Mouse (Mus musculus): ENCODE measurements at regions not wholly inside any gene's neighbourhood (a gene's known extent, or its start where the extent isn't known, plus 50 kb on each side); places are given as distances from the start of the nearest gene placed in this dataset.

DNA sequence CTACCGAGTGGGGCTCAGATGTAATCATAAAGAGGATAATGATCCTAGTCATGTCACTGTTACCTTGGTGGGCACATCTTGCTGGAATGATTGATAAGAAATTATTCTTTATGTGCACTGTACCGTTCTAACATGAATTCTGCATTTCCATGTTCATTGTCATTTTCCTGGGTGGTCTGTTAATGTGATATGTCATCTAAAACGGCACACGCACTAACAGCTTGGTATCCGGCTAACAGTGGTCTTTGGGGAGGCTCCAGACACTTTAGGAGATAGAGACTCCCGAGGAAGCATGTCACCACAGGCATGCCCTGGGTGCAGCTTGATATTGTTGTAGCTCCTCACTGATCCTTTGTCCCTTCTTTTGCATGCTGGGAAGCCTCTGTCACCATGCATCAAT is 1096.1 kb downstream of the Car8 start:
- no peak for DNase-seq (ENCODE audit: low read depth)

DNA sequence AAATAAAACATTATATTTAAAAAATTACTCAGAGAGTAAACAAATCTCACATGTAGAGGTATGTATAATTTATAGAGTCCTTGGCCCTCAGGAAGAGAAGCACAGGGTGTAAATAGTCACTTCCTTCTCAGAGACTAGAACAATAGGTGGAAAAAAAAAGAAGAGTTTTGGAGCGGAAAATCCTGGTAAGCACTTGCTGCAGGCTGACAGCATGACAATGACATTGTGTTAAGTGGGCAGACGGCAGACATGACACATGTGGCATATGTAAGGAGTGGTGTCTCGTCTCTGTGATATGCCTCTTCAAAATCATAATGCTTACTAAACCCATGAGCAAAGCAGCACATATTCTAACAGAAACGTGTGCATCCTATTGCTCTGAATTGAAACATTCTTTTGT is 1126.7 kb downstream of the Car8 start:
- DNase-seq (ENCODE audit: low read depth), result no peak

DNA sequence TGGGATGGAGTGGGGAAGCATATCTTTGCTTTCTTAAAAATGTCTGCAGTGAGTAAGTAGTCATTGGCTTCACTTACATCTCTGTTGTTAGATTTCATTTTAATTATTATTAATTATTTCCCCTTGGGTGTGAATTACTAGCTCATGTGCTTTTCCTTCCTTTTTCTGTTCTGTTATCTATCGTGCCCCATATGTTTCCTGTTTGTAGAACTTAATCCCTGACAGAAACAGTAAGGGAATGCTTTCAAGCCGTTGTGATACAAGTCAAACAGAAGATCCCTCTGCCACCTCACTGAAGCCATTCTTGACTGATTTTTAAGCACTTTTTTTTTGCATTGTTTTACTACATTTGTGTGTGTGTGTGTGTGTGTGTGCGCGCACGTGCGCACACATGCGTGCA is 1145.9 kb downstream of the Car8 start:
- DNase-seq (ENCODE audit: low read depth), result no peak

DNA sequence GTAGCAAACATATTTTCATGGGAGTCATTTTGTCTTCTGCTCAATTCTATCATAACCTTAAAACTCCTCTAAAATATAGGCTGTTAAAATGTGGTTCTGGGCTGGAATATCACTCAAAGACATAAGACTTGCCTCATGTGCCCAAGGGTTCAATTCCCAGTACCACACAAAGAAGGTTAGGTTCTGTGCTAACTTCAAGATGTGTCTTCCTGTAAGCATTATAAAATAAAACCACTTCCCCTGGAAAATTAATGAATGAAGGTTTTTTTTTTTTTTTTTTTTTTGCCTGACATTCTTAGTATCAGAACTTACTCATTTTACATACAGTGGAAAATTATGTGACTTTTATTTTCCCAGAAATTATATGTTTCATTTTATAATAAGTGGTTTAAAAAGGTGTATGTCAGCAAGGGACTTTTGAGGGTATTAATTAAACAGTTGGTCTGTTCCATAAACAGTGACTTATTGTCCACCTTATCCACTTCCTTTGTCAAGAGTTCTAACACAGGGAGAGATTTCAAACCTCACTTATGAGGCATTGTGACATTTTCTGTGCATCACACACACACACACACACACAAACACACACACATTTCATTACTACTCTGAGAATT is 1147.5 kb downstream of the Car8 start:
- no peak for DNase-seq (ENCODE audit: low read depth)

All from c-Kit-positive CD71-positive TER-119-negative erythroid progenitor cells, embryonic 14.5 days (primary cell).